Mouse (Mus musculus) cerebral cortex, adult 2 months (tissue): ENCODE data around the gene Palb2.

ENCODE experiments used
- WGBS: fragments of 180-500 bp; shearing (Covaris S2); methylation state at CpG from one replicate; pipeline ENCODE4 v1.1.7; 2018; 5-methylcytosine and 5-hydroxymethylcytosine counted together

The Palb2 gene

DNA sequence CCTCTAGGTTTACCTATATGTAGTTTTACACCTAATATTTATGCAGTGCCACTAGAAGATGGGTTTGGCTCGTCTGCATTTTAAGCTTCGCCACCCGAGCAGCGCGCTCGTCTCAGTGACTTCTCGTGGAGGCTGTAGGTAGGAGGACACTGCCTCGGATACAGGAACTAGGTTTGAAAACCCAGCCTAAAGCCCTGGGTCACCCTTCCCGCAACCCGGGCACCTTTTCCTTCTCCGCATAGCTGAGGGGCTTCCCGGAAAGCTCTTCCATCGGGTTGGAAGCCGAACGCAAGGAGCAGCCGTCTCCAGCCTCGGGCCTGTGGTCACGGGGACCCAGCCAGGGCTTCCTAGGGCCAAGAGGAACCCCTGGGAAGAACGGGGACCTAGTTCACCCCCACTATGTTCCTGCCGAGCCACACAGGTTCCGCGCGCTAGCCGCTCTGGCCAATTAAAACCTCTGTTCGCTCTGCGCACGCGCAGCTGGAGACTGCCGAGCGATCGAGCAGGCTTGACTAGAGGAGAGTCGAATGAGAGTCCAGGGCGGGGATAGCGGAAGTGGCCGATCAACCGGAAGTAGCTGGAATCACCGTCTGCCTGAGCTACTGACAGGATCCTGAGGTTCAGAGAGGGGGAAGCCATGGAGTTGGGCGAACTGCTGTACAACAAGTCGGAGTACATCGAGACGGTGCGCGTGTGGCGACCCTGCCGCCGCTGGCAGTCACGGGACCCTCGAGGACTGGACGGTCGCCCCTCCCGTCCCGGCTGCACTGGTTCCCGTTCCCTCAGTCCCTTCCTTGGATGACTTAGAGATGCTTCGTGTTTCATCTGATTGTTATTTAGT, at the start of gene Palb2, which contains the start of gene Dctn5:
Gene Palb2, minus strand, starts transcription at position 489 of the 841 bp plus-strand sequence.
Gene Dctn5, plus strand, starts transcription at position 545 of the 841 bp plus-strand sequence.
- under 1% methylated on average over 54 of the region's 54 CpGs for WGBS

DNA sequence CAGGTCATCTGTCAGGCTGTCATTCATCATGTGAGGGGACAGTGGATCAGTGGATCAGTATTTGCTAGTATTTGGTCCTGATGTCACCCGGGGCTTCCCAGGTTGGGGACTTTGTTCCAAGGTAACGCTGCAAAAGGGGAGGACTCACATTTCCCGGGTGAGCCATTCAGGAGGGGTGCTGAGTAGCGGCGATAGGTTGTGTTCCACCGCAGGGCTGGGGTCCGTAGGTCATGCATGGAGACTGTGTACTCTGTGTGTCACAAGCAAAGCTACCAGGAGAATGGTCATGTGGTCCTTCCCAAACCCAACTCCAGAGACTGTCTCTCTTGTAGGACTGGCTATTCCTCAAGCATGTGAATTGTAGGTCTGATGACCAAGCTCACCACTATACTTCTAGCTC, 47.9 kb upstream of the Palb2 start:
- 89% methylated on average over 7 of the region's 7 CpGs for WGBS

GRCm38 (mm10) chr7:122171613-122172012, 38.8 kb upstream of the Palb2 start:
- 76% methylated on average over 10 of the region's 10 CpGs for WGBS

GRCm38 (mm10) chr7:122170705-122171104, 37.9 kb upstream of the Palb2 start:
- 93% methylated on average over 6 of the region's 6 CpGs for WGBS

GRCm38 (mm10) chr7:122167203-122167602, 34.4 kb upstream of the Palb2 start:
- WGBS = 92% methylated on average over 7 of the region's 7 CpGs

GRCm38 (mm10) chr7:122163766-122164165, 31.0 kb upstream of the Palb2 start:
- WGBS = 89% methylated on average over 8 of the region's 8 CpGs

DNA sequence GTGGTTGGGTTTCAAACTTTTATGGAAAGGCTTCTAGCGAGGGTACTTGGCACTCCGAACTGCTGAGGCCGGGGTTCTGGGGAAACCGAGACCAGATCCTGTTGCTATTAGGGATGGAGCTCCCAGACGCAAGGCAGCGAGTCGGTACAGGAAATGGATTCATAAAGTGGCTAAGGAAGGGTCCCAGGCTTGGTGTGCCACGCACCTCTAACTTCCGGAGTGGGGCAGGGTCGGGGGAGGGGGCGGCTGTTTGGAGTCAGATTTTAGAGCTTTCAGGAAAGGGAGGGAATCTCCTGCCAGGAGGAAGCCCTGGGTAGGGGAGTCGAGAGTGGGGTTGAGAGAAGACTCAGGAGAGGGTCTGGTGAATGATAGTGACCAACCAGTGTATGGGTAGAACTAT, 27.3 kb upstream of the Palb2 start:
- 4% methylated on average over 12 of the region's 12 CpGs for WGBS

- under 1% methylated on average over 63 of the region's 63 CpGs for whole genome bisulfite sequencing
Observed at GRCm38 (mm10) chr7:122158915-122159902, 26.4 kb upstream of the Palb2 start, which contains the start of gene Plk1. Plk1 (plus strand) TSS chr7:122159439.

GRCm38 (mm10) chr7:122158488-122158887, 25.7 kb upstream of the Palb2 start:
- 7% methylated on average over 13 of the region's 13 CpGs for WGBS

DNA sequence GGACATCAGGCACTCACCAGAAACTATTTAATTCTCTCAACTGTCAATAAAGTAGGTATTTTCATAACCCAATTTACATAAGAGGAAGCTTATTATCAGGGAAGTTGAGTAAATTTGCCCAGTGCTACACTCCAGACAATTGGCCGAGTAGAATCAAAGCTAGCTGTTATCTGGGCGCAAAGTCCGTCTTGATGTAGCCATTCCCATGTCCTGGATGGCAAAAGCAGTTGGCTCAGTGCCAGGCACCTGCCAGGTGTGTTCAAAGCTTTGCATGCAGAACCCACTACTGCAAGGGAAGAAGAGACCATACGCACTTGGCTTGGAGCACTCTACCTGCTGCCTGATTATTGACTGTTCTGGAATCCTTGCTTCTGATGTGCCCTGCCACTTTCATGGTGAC, 19.7 kb upstream of the Palb2 start:
- 89% methylated on average over 4 of the region's 4 CpGs for WGBS

DNA sequence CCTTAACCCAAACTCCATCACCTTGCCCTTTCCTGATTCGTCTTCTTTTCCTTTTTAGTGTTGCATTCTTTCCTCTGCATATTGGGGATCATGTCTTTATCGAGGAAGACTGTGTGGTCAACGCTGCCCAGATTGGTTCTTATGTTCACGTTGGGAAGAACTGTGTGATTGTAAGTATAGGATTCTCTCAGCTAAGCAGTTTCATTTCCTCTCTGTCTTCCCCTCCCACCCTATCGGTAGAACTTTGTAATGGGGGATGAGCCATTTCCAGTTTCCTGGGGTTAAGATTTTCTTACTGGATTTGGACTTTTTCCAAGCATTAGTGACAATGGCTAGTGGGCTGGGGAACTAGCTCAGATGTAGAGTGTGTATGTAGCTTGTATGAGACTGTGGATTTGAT, 5.4 kb upstream of the Palb2 start:
- WGBS = 85% methylated on average over 5 of the region's 5 CpGs

GRCm38 (mm10) chr7:122135070-122135469, 2.3 kb upstream of the Palb2 start:
- 68% methylated on average over 10 of the region's 10 CpGs for WGBS

DNA sequence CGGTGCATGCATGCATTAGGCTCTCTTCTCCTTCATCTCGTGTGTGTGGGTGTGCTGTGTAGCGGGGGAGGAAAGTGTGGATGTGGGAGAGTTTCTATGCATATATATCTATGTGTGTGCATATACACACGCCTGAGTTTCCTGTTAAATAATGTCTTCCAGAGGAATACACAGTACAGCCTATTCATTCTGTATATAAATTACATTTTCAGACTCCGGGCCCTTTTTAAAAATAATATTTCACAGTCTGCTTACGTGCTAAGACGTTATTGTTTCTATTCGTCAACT, 497 bp upstream of the Palb2 start:
- 7% methylated on average over 8 of the region's 8 CpGs for WGBS

DNA sequence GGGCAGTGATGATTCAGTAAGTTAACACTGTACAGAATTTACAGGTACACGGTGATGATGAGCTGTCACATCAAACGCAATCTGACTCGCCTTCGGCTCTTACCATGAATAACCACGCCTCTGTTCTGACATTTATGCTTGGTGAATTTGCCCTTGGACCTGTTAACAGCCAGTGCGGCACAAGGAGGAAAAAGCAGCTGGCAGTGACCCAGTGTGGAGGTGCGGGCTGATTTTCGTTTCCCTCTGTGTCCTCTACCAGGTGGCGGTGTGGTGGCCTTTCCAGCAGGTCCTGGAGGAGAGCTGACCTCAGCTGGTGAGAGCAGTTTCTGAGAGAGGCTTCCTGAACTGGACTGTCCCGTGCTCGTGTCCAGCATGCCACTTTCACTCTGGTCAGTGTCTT, 5.8 kb downstream of the Palb2 start:
- WGBS = 92% methylated on average over 11 of the region's 11 CpGs

- 81% methylated on average over 8 of the region's 8 CpGs for WGBS
Observed at GRCm38 (mm10) chr7:122125636-122126035, 7.1 kb downstream of the Palb2 start.

DNA sequence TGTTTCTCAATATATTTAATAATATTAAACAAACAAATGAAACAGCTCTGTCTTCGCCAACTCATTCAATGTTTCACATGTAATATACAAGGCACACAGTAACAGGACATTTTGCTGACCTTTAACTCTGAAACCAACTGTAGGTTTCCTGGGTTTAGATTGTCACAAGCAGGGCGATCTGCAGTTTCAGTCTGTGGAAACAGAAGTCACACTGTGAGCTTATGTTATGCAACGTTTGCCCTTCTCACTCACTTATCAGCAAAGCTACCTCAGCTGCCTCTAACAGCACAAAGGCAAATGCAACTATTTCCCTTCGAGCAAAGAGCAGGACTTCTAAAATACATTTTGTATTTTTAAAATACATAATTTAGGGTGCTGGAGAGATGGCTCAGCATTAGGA, 9.3 kb downstream of the Palb2 start:
- WGBS = 89% methylated on average over 4 of the region's 4 CpGs

GRCm38 (mm10) chr7:122108206-122108605, 24.6 kb downstream of the Palb2 start:
- 95% methylated on average over 6 of the region's 6 CpGs for WGBS

DNA sequence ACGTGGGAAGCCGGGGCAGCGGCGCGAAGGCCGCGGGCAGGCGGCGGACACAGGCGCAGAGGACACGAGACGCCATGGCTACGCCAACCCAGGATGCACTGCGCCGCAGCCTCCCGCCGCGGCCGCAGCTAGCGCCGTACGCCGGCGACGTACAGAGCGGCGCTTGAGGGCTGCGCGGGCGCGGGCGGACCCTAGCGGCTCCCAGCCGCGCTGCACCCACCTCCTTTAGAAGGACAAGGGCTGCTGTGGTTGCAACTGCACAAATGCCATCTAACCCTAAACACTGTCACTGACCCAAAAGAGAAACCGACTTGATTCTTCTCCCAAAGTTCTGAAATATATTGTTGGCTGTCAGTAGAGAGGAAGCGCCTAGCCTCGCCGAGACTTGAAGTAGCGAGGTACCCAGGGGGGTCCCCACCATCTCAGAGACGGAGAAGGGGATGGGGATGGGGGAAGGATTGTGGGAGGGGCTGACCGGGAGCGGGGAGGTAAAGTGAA, 31.0 kb downstream of the Palb2 start, which contains the start of gene Ndufab1:
Gene Ndufab1, minus strand, starts transcription at position 140 of the 498 bp plus-strand sequence.
- under 1% methylated on average over 43 of the region's 43 CpGs for WGBS

DNA sequence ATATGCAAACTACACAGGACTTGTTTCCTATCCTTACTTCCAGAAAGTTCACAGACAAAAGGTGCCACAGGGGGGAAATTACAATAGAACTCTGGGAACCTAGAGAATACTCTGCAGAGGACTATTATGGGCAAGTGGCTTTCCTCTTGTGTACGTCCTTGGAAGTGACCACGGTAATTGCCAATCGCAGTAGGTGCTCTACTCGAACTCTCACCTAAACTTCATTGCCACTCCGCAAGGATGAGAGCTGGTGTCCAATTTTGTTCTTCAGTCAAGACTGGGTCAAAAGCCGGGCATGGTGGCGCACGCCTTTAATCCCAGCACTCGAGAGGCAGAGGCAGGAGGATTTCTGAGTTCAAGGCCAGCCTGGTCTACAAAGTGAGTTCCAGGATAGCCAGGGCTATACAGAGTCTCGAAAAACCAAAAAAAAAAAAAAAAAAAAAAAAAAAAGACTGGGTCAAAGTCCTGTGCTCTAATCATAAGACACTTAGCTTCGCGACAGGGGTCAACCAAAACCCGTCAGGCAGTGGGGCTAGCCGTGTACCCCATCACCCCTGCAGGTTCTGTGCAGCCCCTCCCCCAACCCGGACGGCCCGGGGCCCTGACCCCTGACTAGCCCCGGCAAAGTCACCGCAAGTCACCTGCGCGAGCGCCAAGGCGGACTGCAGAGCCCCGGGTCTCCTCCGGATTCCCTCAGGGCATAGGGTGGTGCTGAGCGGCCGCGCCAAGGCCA, 31.6 kb downstream of the Palb2 start:
- WGBS = 6% methylated on average over 28 of the region's 28 CpGs

- WGBS = 43% methylated on average over 4 of the region's 4 CpGs
Observed at GRCm38 (mm10) chr7:122099222-122099621, 33.6 kb downstream of the Palb2 start.

GRCm38 (mm10) chr7:122098009-122098408, 34.8 kb downstream of the Palb2 start:
- WGBS = 89% methylated on average over 3 of the region's 3 CpGs
